Mouse (Mus musculus) hindbrain, embryonic 12.5 days (tissue): ENCODE results near the gene Olfr259. TPM values are rescaled to one million over a fixed set of nuclear protein-coding genes. Genes with fewer than 3 reads are reported as not detected.

ENCODE experiments used
- ATAC-seq: fragments of 200-750 bp; cut with Nextera tagmentation; 2 replicates; pipeline ENCODE4 v1.8.0; 2017; ENCODE audit warnings: moderate TSS enrichment; ENCODE audit not compliant: low FRiP score
- H3K27ac ChIP-seq: fragments of 300-500 bp; sonication (generic); 2 replicates; pipeline ENCODE4 v1.5.1; 2016; ENCODE audit warnings: mild to moderate bottlenecking
- H3K27me3 ChIP-seq: fragments of 300-500 bp; sonication (generic); 2 replicates; pipeline ENCODE4 v1.6.1; 2016; ENCODE audit warnings: mild to moderate bottlenecking
- H3K36me3 ChIP-seq: fragments of 300-500 bp; sonication (generic); 2 replicates; pipeline ENCODE4 v1.6.1; 2016; ENCODE audit warnings: mild to moderate bottlenecking
- H3K4me1 ChIP-seq: fragments of 300-500 bp; sonication (generic); 2 replicates; pipeline ENCODE4 v1.6.1; 2016
- H3K4me2 ChIP-seq: fragments of 300-500 bp; sonication (generic); replicated peaks from 2 replicates; pipeline ENCODE4 v1.6.1; 2016; ENCODE audit warnings: mild to moderate bottlenecking
- H3K4me3 ChIP-seq: fragments of 300-500 bp; sonication (generic); 2 replicates; pipeline ENCODE4 v1.5.1; 2016; ENCODE audit warnings: mild to moderate bottlenecking
- H3K9ac ChIP-seq: fragments of 300-500 bp; sonication (generic); 2 replicates; pipeline ENCODE4 v1.6.1; 2016; ENCODE audit warnings: mild to moderate bottlenecking, moderate library complexity
- H3K9me3 ChIP-seq: fragments of 300-500 bp; sonication (generic); replicated peaks from 2 replicates; pipeline ENCODE4 v1.6.1; 2016; ENCODE audit warnings: mild to moderate bottlenecking
- WGBS: fragments of 180-500 bp; shearing (Covaris S2); methylation state at CpG from one replicate; pipeline ENCODE4 v1.1.7; 2016; 5-methylcytosine and 5-hydroxymethylcytosine counted together
- polyA plus RNA-seq: library from polyadenylated mRNA; unstranded; fragments of >200 nt; fragmentation: Nextera tagmentation; extraction: Ambion mirVana; gene quantifications from 2 replicates; pipeline ENCODE4 v1.2.1, GENCODE M21; 2016

Gene Olfr259
- not detected in 2 replicates for polyA plus RNA-seq

DNA sequence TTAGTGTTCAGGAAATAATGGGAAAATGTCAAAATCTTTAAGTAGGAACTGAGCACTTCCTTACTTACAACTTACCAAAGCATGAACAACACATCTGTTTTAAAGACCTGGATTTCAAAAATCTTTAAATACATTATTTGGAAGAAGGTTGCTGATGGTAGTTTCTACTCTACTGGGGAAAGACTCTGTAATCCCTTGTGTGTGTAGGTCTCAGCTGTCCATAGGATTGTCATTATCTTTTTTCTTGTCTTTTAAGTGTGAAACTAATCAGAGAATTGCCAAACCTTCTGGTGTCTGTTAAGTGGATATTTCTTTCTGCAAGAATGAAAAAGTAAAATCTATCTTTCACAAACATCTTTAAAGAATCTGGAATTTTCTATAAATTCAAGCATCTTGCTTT, at the start of gene Olfr259:
Gene Olfr259 (minus strand): TSS at position 101 of the 400 bp plus-strand sequence.
- Histone ChIP-seq H3K9me3 (no peaks in the 10 kb centered on the region), H3K4me2 (no peak within 1 kb of the TSS), H3K4me3 (no peak within 1 kb of the TSS), H3K27ac (no peak within 1 kb of the TSS), H3K4me1 (no peaks in the 10 kb centered on the region), H3K9ac (no peak within 1 kb of the TSS), H3K36me3 (no peaks in the 10 kb centered on the region), H3K27me3 (no peaks in the 10 kb centered on the region)
- no peak for ATAC-seq

- no peak within 1 kb of the TSS for H3K4me3 ChIP-seq
- no peak within 1 kb of the TSS for H3K4me2 ChIP-seq
- ATAC-seq: no peak
- H3K27me3 ChIP-seq: no peaks in the 10 kb centered on the region
- no peak within 1 kb of the TSS for H3K9ac ChIP-seq
- no peaks in the 10 kb centered on the region for H3K36me3 ChIP-seq
- no peaks in the 10 kb centered on the region for H3K9me3 ChIP-seq
- H3K4me1 ChIP-seq: no peaks in the 10 kb centered on the region
- no peak within 1 kb of the TSS for H3K27ac ChIP-seq
These were observed 38.2 kb upstream of the Olfr259 start, which contains the start of gene Olfr1111 for GRCm38 (mm10) chr2:87152524-87152923. Olfr1111 (minus strand) TSS chr2:87152624.

DNA sequence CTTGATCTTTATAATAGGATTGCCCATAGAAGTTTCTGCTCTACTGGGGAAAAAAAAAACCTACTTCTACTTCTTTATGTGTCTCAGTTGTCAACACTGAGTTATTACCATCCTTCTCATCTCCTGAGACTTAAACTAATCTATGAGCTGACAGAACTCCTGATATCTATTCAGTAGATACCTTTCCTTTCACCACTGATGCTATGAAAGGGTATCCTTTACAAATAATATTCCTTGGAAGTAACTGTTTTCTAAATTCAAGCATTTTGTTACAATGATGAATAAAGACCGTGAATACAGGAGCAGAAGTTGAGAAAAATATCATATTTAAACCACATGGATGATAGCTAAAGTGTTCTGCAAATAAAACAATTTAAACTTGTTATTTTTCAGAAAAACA, 25.8 kb upstream of the Olfr259 start, which contains the start of gene Olfr1110:
Gene Olfr1110 (minus strand): TSS at position 101 of the 400 bp plus-strand sequence.
- H3K27ac ChIP-seq: no peak within 1 kb of the TSS
- H3K36me3 ChIP-seq: no peaks in the 10 kb centered on the region
- no peak within 1 kb of the TSS for H3K9ac ChIP-seq
- H3K27me3 ChIP-seq: no peaks in the 10 kb centered on the region
- H3K4me2 ChIP-seq: no peak within 1 kb of the TSS
- H3K4me3 ChIP-seq: no peak within 1 kb of the TSS
- no peak for ATAC-seq
- no peaks in the 10 kb centered on the region for H3K4me1 ChIP-seq
- 93% methylated on average over 1 of the region's 1 CpGs for WGBS
- H3K9me3 ChIP-seq: no peaks in the 10 kb centered on the region

GRCm38 (mm10) chr2:87095908-87096307, 18.5 kb downstream of the Olfr259 start, which contains the start of gene Olfr1109:
Olfr1109 (minus strand) TSS chr2:87096008.
- H3K36me3 ChIP-seq: no peaks in the 10 kb centered on the region
- no peak within 1 kb of the TSS for H3K27ac ChIP-seq
- H3K4me1 ChIP-seq: no peaks in the 10 kb centered on the region
- no peak within 1 kb of the TSS for H3K9ac ChIP-seq
- no peaks in the 10 kb centered on the region for H3K9me3 ChIP-seq
- no peak for ATAC-seq
- no peak within 1 kb of the TSS for H3K4me2 ChIP-seq
- WGBS: 67% methylated on average over 1 of the region's 1 CpGs
- H3K27me3 ChIP-seq: no peaks in the 10 kb centered on the region
- no peak within 1 kb of the TSS for H3K4me3 ChIP-seq

DNA sequence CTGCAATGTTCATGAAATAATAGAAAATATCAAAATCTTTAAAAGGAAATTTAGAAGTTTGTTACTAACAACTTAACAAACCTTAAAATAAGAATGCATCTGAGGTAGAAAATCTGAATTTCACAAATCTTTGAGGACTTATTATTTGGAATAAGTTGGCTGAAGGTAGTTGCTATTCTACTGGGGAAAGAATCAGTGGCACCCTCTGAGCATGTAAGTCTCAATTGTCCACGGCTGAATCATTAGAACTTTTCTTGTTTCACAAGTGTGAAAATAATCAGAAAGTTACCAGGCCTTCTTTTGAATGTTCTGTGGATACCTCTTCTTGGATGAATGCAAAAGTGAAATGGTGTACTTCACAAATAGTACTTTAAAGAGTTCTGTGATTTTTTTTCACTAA, 38.6 kb downstream of the Olfr259 start, which contains the start of gene Olfr1107:
Gene Olfr1107 (minus strand): TSS at position 101 of the 400 bp plus-strand sequence.
- Histone ChIP-seq H3K27me3 (no peaks in the 10 kb centered on the region), H3K9ac (no peak within 1 kb of the TSS), H3K27ac (no peak within 1 kb of the TSS), H3K4me1 (no peaks in the 10 kb centered on the region), H3K4me2 (no peak within 1 kb of the TSS), H3K4me3 (no peak within 1 kb of the TSS), H3K9me3 (no peaks in the 10 kb centered on the region), H3K36me3 (no peaks in the 10 kb centered on the region)
- no peak for ATAC-seq
- WGBS: 86% methylated on average over 1 of the region's 1 CpGs

Other genes starting within 250 kb of the Olfr259 start
- gene Gm13723, start 239.8 kb downstream of the Olfr259 start, polyA plus RNA-seq: not detected in 2 replicates
- gene Olfr1097, start 222.4 kb downstream of the Olfr259 start, polyA plus RNA-seq: not detected in 2 replicates
- not detected in 2 replicates for gene Olfr1098, start 190.0 kb downstream of the Olfr259 start, polyA plus RNA-seq
- not detected in 2 replicates for gene Olfr1099, start 153.9 kb downstream of the Olfr259 start, polyA plus RNA-seq
- not detected in 2 replicates for gene Olfr1100, start 134.6 kb downstream of the Olfr259 start, polyA plus RNA-seq
- gene Olfr1101, start 123.3 kb downstream of the Olfr259 start, polyA plus RNA-seq: not detected in 2 replicates
- gene Olfr1102, start 116.2 kb downstream of the Olfr259 start, polyA plus RNA-seq: not detected in 2 replicates
- gene Olfr1104, start 87.5 kb downstream of the Olfr259 start, polyA plus RNA-seq: not detected in 2 replicates
- not detected in 2 replicates for gene Olfr1105, start 78.0 kb downstream of the Olfr259 start, polyA plus RNA-seq
- not detected in 2 replicates for gene Olfr1106, start 62.3 kb downstream of the Olfr259 start, polyA plus RNA-seq
- gene Olfr1107, start 38.8 kb downstream of the Olfr259 start, polyA plus RNA-seq: not detected in 2 replicates
- gene Olfr1109, start 18.6 kb downstream of the Olfr259 start, polyA plus RNA-seq: not detected in 2 replicates
- gene Olfr1110, start 25.7 kb upstream of the Olfr259 start, polyA plus RNA-seq: not detected in 2 replicates
- gene Olfr1111, start 38.1 kb upstream of the Olfr259 start, polyA plus RNA-seq: not detected in 2 replicates
- gene Olfr1112, start 73.2 kb upstream of the Olfr259 start, polyA plus RNA-seq: not detected in 2 replicates
- gene Olfr1113, start 94.4 kb upstream of the Olfr259 start, polyA plus RNA-seq: not detected in 2 replicates
- gene Olfr1115, start 133.4 kb upstream of the Olfr259 start, polyA plus RNA-seq: not detected in 2 replicates
- not detected in 2 replicates for gene Olfr1116, start 153.0 kb upstream of the Olfr259 start, polyA plus RNA-seq
- gene Olfr1118, start 193.0 kb upstream of the Olfr259 start, polyA plus RNA-seq: not detected in 2 replicates
- gene Olfr1120, start 240.2 kb upstream of the Olfr259 start, polyA plus RNA-seq: not detected in 2 replicates